Mouse (Mus musculus): ENCODE measurements at regions not wholly inside any gene's neighbourhood (a gene's known extent, or its start where the extent isn't known, plus 50 kb on each side); places are given as distances from the start of the nearest gene placed in this dataset.

GRCm38 (mm10) chr5:16446977-16447376 is 106.3 kb upstream of the Hgf start:
- no peak for TF ChIP-seq CTCF (IDR thresholded peaks at IDR 0.05)
- TF ChIP-seq EP300 (IDR thresholded peaks at IDR 0.05; ENCODE audit: insufficient read depth, low read depth, low read length), result no peak
- TF ChIP-seq POLR2A (IDR thresholded peaks at IDR 0.05; ENCODE audit: insufficient read depth, low read depth, low read length), result no peak

Measured in heart, adult 2 months (tissue).